Mouse (Mus musculus) stomach, embryonic 16.5 days (tissue): Measurements from ENCODE around the gene Atp5g2. TPM values are rescaled to one million over a fixed set of nuclear protein-coding genes. Genes with fewer than 3 reads are reported as not detected.
A peak's percentile ranks its signal among the peaks of the same experiment; 100 is the strongest.

Source experiments
- ATAC-seq: fragments of 200-750 bp; cut with Nextera tagmentation; 2 replicates; pipeline ENCODE4 v1.8.0; 2017; ENCODE audit warnings: moderate number of reproducible peaks, moderate TSS enrichment; ENCODE audit not compliant: insufficient read depth, low FRiP score
- H3K27ac ChIP-seq: fragments of 300-500 bp; sonication (generic); 2 replicates; pipeline ENCODE4 v1.5.1; 2014; ENCODE audit warnings: low read length
- H3K27me3 ChIP-seq: fragments of 300-500 bp; sonication (generic); 2 replicates; pipeline ENCODE4 v1.6.1; 2014; ENCODE audit warnings: low read length, control low read depth, mixed read lengths; ENCODE audit not compliant: control insufficient read depth, insufficient read depth
- H3K36me3 ChIP-seq: fragments of 300-500 bp; sonication (generic); 2 replicates; pipeline ENCODE4 v1.6.1; 2014; ENCODE audit warnings: low read length; ENCODE audit not compliant: control insufficient read depth, insufficient read depth
- H3K4me1 ChIP-seq: fragments of 300-500 bp; sonication (generic); 2 replicates; pipeline ENCODE4 v1.6.1; 2014; ENCODE audit warnings: low read length, control low read depth, mixed read lengths; ENCODE audit not compliant: control insufficient read depth, insufficient read depth
- H3K4me2 ChIP-seq: fragments of 300-500 bp; sonication (generic); 2 replicates; pipeline ENCODE4 v1.6.1; 2014; ENCODE audit warnings: low read depth, low read length, mixed read lengths
- H3K4me3 ChIP-seq: fragments of 300-500 bp; sonication (generic); replicated peaks from 2 replicates; pipeline ENCODE4 v1.5.1; 2014; ENCODE audit warnings: mild to moderate bottlenecking, low read length
- H3K9ac ChIP-seq: fragments of 300-500 bp; sonication (generic); 2 replicates; pipeline ENCODE4 v1.6.1; 2014; ENCODE audit warnings: low read length
- H3K9me3 ChIP-seq: fragments of 300-500 bp; sonication (generic); replicated peaks from 2 replicates; pipeline ENCODE4 v1.6.1; 2016; ENCODE audit warnings: low read length, control low read depth; ENCODE audit not compliant: control insufficient read depth
- WGBS: fragments of 180-500 bp; shearing (Covaris S2); extraction: QIAGEN DNeasy Blood & Tissue Kit; methylation state at CpG from one replicate; pipeline ENCODE4 v1.1.7; 2014; 5-methylcytosine and 5-hydroxymethylcytosine counted together
- microRNA counts: library from miRNA; unstranded; fragments of <30 nt; microRNA quantifications from one replicate; lab custom pipeline; 2016
- microRNA-seq: library from miRNA; unstranded; fragments of <30 nt; microRNA quantifications from one replicate; pipeline ENCODE4, GENCODE M21; 2016
- polyA plus RNA-seq: library from polyadenylated mRNA; unstranded; fragments of >200 nt; fragmentation: Nextera tagmentation; extraction: Ambion mirVana; gene quantifications from 2 replicates; pipeline ENCODE4 v1.2.1, GENCODE M21; 2015

Gene Atp5g2
- polyA plus RNA-seq, 1 experiment from 2014 or later: 53.3 TPM

DNA sequence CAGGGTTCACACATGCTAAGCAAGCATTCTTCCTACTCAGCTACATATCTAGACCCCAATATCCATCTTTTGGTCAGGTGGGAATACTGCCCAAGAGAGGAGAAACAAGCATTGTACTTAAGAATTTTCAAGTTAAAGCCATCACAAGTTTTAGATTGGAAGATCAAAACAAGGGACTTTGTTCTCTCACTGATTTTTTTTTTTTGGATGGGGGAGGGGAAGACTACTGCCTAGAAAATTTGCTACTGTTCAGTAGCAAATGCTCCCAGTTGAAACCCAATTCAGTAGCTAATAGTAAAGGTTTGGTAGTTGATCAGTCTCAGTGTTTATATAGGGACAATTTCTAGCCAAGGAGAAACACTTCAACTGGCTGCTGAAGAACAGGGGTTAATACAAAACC is 49.6 kb downstream of the Atp5g2 start:
- no peaks in the 10 kb centered on the region for H3K27me3 ChIP-seq
- no peak overlapping the region for H3K4me3 ChIP-seq
- H3K4me1 ChIP-seq: peaks cover 12% of the 10 kb centered on the region
- no peak for ATAC-seq
- H3K4me2 ChIP-seq: peak overlapping the region; percentile 52; the same call in 1 of the 2 replicates
- no peaks in the 10 kb centered on the region for H3K36me3 ChIP-seq
- no peaks in the 10 kb centered on the region for H3K9me3 ChIP-seq
- H3K27ac ChIP-seq: peak overlapping the region; percentile 23; the same call in 1 of the 2 replicates
- no peak overlapping the region for H3K9ac ChIP-seq

DNA sequence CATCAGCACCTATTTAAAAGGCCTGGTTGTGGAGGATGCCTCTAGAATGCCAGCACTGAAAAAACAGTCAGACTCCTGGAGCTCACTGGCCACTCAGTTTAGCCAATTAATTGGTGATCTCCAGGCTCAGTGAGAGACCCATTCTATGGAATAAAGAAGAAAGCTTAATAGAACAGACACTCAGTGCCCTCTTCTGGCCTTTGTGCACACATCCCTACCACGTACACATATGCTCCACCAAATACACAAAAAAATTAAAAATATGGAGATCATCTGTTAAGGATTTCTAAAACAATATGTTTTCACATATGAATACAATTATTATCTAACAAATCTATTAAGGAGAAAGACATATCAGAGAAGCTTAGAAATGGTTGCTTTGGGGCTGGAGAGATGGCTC is 51.4 kb downstream of the Atp5g2 start:
- Histone ChIP-seq H3K4me1 (peaks cover 12% of the 10 kb centered on the region), H3K27ac (no peak overlapping the region), H3K36me3 (no peaks in the 10 kb centered on the region), H3K4me3 (no peak overlapping the region), H3K4me2 (no peak overlapping the region), H3K27me3 (no peaks in the 10 kb centered on the region), H3K9ac (no peak overlapping the region), H3K9me3 (no peaks in the 10 kb centered on the region)
- WGBS: 85% methylated on average over 1 of the region's 1 CpGs
- no peak for ATAC-seq

DNA sequence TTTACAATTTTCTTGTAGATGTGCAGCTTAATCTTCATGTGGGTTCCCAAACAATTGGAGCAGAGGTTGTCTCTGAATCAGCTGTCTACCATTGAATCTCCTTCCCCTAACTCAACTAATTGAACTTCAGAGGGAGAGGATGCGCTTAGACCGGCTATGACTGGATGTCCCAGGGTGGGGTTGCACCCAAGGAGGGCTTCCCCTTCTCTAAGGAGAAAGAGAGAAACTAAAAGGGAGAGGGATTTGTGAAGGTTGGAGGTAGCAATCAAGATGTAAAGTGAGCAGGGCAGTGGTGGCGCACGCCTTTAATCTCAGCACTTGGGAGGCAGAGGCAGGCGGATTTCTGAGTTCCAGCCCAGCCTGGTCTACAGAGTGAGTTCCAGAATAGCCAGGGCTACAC is 52.7 kb downstream of the Atp5g2 start:
- 93% methylated on average over 5 of the region's 5 CpGs for WGBS
- no peak overlapping the region for H3K27ac ChIP-seq
- no peaks in the 10 kb centered on the region for H3K27me3 ChIP-seq
- ATAC-seq: no peak
- no peak overlapping the region for H3K9ac ChIP-seq
- no peak overlapping the region for H3K4me2 ChIP-seq
- H3K4me1 ChIP-seq: peaks cover 12% of the 10 kb centered on the region
- H3K36me3 ChIP-seq: no peaks in the 10 kb centered on the region
- no peak overlapping the region for H3K4me3 ChIP-seq
- H3K9me3 ChIP-seq: no peaks in the 10 kb centered on the region

- WGBS: 88% methylated on average over 1 of the region's 1 CpGs
- Histone ChIP-seq H3K4me1 (0 out of 2 replicates have a peak, but pooled peaks cover 4% of the 10 kb centered on the region), H3K9me3 (no peaks in the 10 kb centered on the region), H3K36me3 (no peaks in the 10 kb centered on the region), H3K9ac (no peak overlapping the region), H3K4me2 (no peak overlapping the region), H3K4me3 (no peak overlapping the region), H3K27ac (no peak overlapping the region), H3K27me3 (no peaks in the 10 kb centered on the region)
- no peak for ATAC-seq
Observed at GRCm38 (mm10) chr15:102617654-102618053, 54.5 kb downstream of the Atp5g2 start.

- 92% methylated on average over 2 of the region's 2 CpGs for whole genome bisulfite sequencing
- Histone ChIP-seq H3K4me3 (no peak overlapping the region), H3K4me2 (no peak overlapping the region), H3K27me3 (no peaks in the 10 kb centered on the region), H3K4me1 (no peaks in the 10 kb centered on the region), H3K36me3 (no peaks in the 10 kb centered on the region), H3K9ac (no peak overlapping the region), H3K9me3 (no peaks in the 10 kb centered on the region), H3K27ac (no peak overlapping the region)
- no peak for ATAC-seq
Observed at GRCm38 (mm10) chr15:102616174-102616573, 56.0 kb downstream of the Atp5g2 start.

DNA sequence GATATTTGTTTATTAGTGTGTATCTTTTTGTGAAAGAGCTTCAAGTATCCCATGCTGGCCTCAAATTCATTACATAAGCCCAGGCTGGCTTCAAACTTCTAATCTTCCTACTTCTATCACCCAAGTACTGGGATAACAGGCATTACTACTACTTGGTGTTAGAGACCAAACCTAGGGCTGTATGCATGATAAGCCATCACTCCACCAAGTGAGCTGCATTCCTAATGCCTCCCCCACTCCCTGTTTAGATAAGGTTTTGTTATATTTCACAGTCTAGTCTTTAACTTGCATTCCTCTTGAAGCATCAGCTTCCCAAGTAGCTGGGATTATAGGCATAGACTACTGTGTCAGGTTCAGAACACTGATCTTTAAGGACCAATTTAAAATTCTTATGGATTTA is 57.9 kb downstream of the Atp5g2 start:
- Histone ChIP-seq H3K4me1 (peaks cover 3% of the 10 kb centered on the region; the same call in 1 of the 2 replicates), H3K27ac (no peak overlapping the region), H3K27me3 (no peaks in the 10 kb centered on the region), H3K9ac (no peak overlapping the region), H3K9me3 (no peaks in the 10 kb centered on the region), H3K36me3 (peaks cover 4% of the 10 kb centered on the region; the same call in 1 of the 2 replicates), H3K4me2 (no peak overlapping the region), H3K4me3 (no peak overlapping the region)
- ATAC-seq: no peak

- ATAC-seq: no peak
- Histone ChIP-seq H3K9ac (no peak overlapping the region), H3K27me3 (no peaks in the 10 kb centered on the region), H3K4me2 (no peak overlapping the region), H3K4me1 (peaks cover 3% of the 10 kb centered on the region; the same call in 1 of the 2 replicates), H3K27ac (no peak overlapping the region), H3K9me3 (no peaks in the 10 kb centered on the region), H3K4me3 (no peak overlapping the region), H3K36me3 (peaks cover 4% of the 10 kb centered on the region; the same call in 1 of the 2 replicates)
Observed at GRCm38 (mm10) chr15:102612966-102613365, 59.2 kb downstream of the Atp5g2 start.

MicroRNAs within 50 kb of the gene (microRNA counts, 519-probe panel; counts per million panel counts)
- 314 counts per million, percentile 2 among the panel's probes with 10 or more counts for microRNA mmu-miR-688 (lab: Ali Mortazavi, UCI)

Small RNA genes within 50 kb of the gene (microRNA-seq; reads per million reads assigned to microRNA genes)
- 0.50 reads per million for gene Mir688

Other genes with a start within 250 kb of the Atp5g2 start
- gene Amhr2, start 227.0 kb downstream of the Atp5g2 start, polyA plus RNA-seq: 0.68 and 2.5 TPM in 2 replicates
- 131 and 157 TPM in 2 replicates for gene Prr13, start 213.3 kb downstream of the Atp5g2 start, polyA plus RNA-seq
- 166 TPM in 2 replicates for gene Pcbp2, start 201.8 kb downstream of the Atp5g2 start, polyA plus RNA-seq
- not detected in 2 replicates for gene Gm10337, start 168.6 kb downstream of the Atp5g2 start, polyA plus RNA-seq
- 14.3 and 15.1 TPM in 2 replicates for gene Map3k12, start 155.3 kb downstream of the Atp5g2 start, polyA plus RNA-seq
- 84.0 and 87.0 TPM in 2 replicates for gene Tarbp2, start 154.2 kb downstream of the Atp5g2 start, polyA plus RNA-seq
- 2.0 and 3.6 TPM in 2 replicates for gene Npff, start 147.4 kb downstream of the Atp5g2 start, polyA plus RNA-seq
- gene Gm28047, start 47.3 kb downstream of the Atp5g2 start, polyA plus RNA-seq: not detected in 2 replicates
- 40.6 and 40.8 TPM in 2 replicates for gene Atf7, start 46.9 kb downstream of the Atp5g2 start, polyA plus RNA-seq
- 36.8 and 37.7 TPM in 2 replicates for gene Calcoco1, start 49.8 kb upstream of the Atp5g2 start, polyA plus RNA-seq
- not detected in 2 replicates for gene Hoxc13, start 248.8 kb upstream of the Atp5g2 start, polyA plus RNA-seq